Mouse (Mus musculus): ENCODE results near the gene Resf1.
"Not testable (repeated sequence)": the region's sequence is repeated elsewhere in the genome, so short reads cannot be mapped to it uniquely, and the experiment has no call there.

The Resf1 gene

GRCm38 (mm10) chr6:149308956-149309932 lies at the start of gene Resf1:
Resf1 (plus strand) TSS chr6:149309414.
- DNase-seq (ENCODE audit: low read depth), result peak; percentile 92

- DNase-seq (ENCODE audit: low read depth), result peak; percentile 76
These were observed 48.4 kb upstream of the Resf1 start for GRCm38 (mm10) chr6:149260801-149261239.

GRCm38 (mm10) chr6:149267951-149268350 lies 41.3 kb upstream of the Resf1 start:
- no peak for DNase-seq (ENCODE audit: low read depth)

- no peak for DNase-seq (ENCODE audit: low read depth)
These were observed 30.9 kb upstream of the Resf1 start for GRCm38 (mm10) chr6:149278248-149278731.

GRCm38 (mm10) chr6:149278866-149279265 lies 30.3 kb upstream of the Resf1 start:
- no peak for DNase-seq (ENCODE audit: low read depth)

GRCm38 (mm10) chr6:149280511-149280910 lies 28.7 kb upstream of the Resf1 start:
- DNase-seq (ENCODE audit: low read depth), result no peak

- DNase-seq (ENCODE audit: low read depth), result not testable (repeated sequence)
These were observed 21.0 kb upstream of the Resf1 start for GRCm38 (mm10) chr6:149288190-149288589.

GRCm38 (mm10) chr6:149303231-149303630 lies 6.0 kb upstream of the Resf1 start:
- not testable (repeated sequence) for DNase-seq (ENCODE audit: low read depth)

- DNase-seq (ENCODE audit: low read depth), result no peak
These were observed 2.1 kb upstream of the Resf1 start for GRCm38 (mm10) chr6:149307092-149307491.

GRCm38 (mm10) chr6:149307801-149308200 lies 1.4 kb upstream of the Resf1 start:
- peak; percentile 72 for DNase-seq (ENCODE audit: low read depth)

GRCm38 (mm10) chr6:149310226-149310625 lies 1.0 kb downstream of the Resf1 start:
- DNase-seq (ENCODE audit: low read depth), result peak; percentile 34

GRCm38 (mm10) chr6:149311044-149311443 lies 1.8 kb downstream of the Resf1 start:
- DNase-seq (ENCODE audit: low read depth), result no peak

GRCm38 (mm10) chr6:149311778-149312177 lies 2.6 kb downstream of the Resf1 start:
- no peak for DNase-seq (ENCODE audit: low read depth)

GRCm38 (mm10) chr6:149312221-149312620 lies 3.0 kb downstream of the Resf1 start:
- no peak for DNase-seq (ENCODE audit: low read depth)

- DNase-seq (ENCODE audit: low read depth), result no peak
These were observed 5.7 kb downstream of the Resf1 start for GRCm38 (mm10) chr6:149314918-149315317.

GRCm38 (mm10) chr6:149323523-149324241 lies 14.5 kb downstream of the Resf1 start:
- DNase-seq (ENCODE audit: low read depth), result no peak

- no peak for DNase-seq (ENCODE audit: low read depth)
These were observed 15.0 kb downstream of the Resf1 start for GRCm38 (mm10) chr6:149324242-149324633.

GRCm38 (mm10) chr6:149329071-149329470 lies 19.9 kb downstream of the Resf1 start:
- DNase-seq (ENCODE audit: low read depth), result no peak

GRCm38 (mm10) chr6:149330332-149330731 lies 21.1 kb downstream of the Resf1 start:
- DNase-seq (ENCODE audit: low read depth), result no peak

GRCm38 (mm10) chr6:149333036-149333435 lies 23.8 kb downstream of the Resf1 start:
- DNase-seq (ENCODE audit: low read depth), result no peak

- no peak for DNase-seq (ENCODE audit: low read depth)
These were observed 28.8 kb downstream of the Resf1 start for GRCm38 (mm10) chr6:149337990-149338389.

- DNase-seq (ENCODE audit: low read depth), result no peak
These were observed 29.4 kb downstream of the Resf1 start for GRCm38 (mm10) chr6:149338622-149339021.

GRCm38 (mm10) chr6:149343802-149344201 lies 34.6 kb downstream of the Resf1 start:
- DNase-seq (ENCODE audit: low read depth), result peak; percentile 49
